In the genomic region with DNA sequence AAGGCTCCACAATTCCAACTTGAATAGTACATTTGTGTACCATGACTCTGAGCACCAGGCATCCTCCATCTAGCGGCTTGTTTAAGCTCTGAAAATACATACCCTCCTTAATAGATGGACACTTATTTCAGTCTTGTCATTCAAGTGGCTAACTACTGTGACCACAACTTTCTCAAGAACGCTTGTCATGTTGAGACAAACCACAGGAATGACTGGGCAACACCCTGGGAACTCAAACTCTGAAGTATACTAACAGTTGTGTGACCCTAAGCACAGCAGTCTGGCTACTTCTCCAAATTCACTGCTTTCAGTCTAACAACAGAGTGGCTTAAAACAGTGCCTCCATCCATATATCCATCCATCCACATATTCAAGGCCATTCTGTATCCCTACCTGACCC, we compare ENCODE assay signal across 21 mouse cellular contexts.
DNase-seq lines count a peak whose midpoint lies in the region; ATAC-seq and TF ChIP-seq lines count a peak whose summit lies in the region.
"Had no signal": no experiment of that assay in that cellular context is flagged by ENCODE, and none has a peak within 500 bp of the region (broad histone marks: within the 10 kb centered on the region; RNA-seq: fewer than 3 reads in every experiment).

No protein-coding gene starts in this region.

- TF ChIP-seq CTCF in C2C12 (IDR thresholded peaks at IDR 0.05; ENCODE audit: control insufficient read depth, insufficient read depth, insufficient read length) = no peak

- no peaks in the 10 kb centered on the region for H3K36me3 ChIP-seq in C2C12 (ENCODE audit: control insufficient read depth, insufficient read depth)
- H3K36me3 ChIP-seq: heart, embryonic 15.5 days; liver, embryonic 12.5 days; midbrain, embryonic 13.5 days; neural tube, embryonic 13.5 days had no signal

- intact Hi-C loops in heart, postnatal 25 days (cut with DNase I) = no loop called here

- ATAC-seq in granulocyte monocyte progenitor cell, adult 5-6 weeks (replicated peaks; ENCODE audit: poor library complexity, severe bottlenecking) = peak; percentile 63
- ATAC-seq in megakaryocyte, adult 5-6 weeks (ENCODE audit: poor library complexity, severe bottlenecking) = peak; percentile 51; the same call in 1 of the 2 replicates
- ATAC-seq: CD4-positive, CD25-positive, alpha-beta regulatory T cell, adult 4 months; forebrain, embryonic 13.5 days; liver, embryonic 12.5 days; midbrain, embryonic 13.5 days had no signal

- H3K79me3 ChIP-seq in C2C12 (ENCODE audit: low read depth) = no peaks in the 10 kb centered on the region

- no peak overlapping the region for H3ac ChIP-seq in C2C12 (ENCODE audit: control insufficient read depth, insufficient read length, low read depth)

- DNase-seq in 3134 (ENCODE audit: extremely low read depth, insufficient read length, low spot score) = peak; percentile 68
- no peak for DNase-seq in left cerebral cortex, adult 18-20 months (ENCODE audit: low spot score in 2 of 2)
- DNase-seq in right cerebral cortex, postnatal 36 days (ENCODE audit: low spot score in 2 of 2) = no peak
- DNase-seq in heart, postnatal 25 days (ENCODE audit: low spot score) = no peak
- DNase-seq: adrenal gland, postnatal 25 days; cerebellum, adult 11-12 months; cerebellum, postnatal 25 days; gastrocnemius, postnatal 25 days; kidney, adult 18-20 months; kidney, postnatal 25 days; spleen, adult 18-20 months; thymus, adult 18-20 months had no signal

- no peaks in the 10 kb centered on the region for H3K79me2 ChIP-seq in C2C12 (ENCODE audit: control insufficient read depth, insufficient read depth)

- H3K27me3 ChIP-seq in C2C12 (ENCODE audit: control insufficient read depth, insufficient read depth, insufficient read length) = no peaks in the 10 kb centered on the region
- H3K27me3 ChIP-seq: forebrain, embryonic 13.5 days; heart, embryonic 15.5 days; liver, embryonic 12.5 days; midbrain, embryonic 13.5 days; neural tube, embryonic 13.5 days had no signal

- no peak overlapping the region for H3K4me3 ChIP-seq in C2C12 (ENCODE audit: insufficient read depth, poor library complexity, severe bottlenecking)
- H3K4me3 ChIP-seq: forebrain, embryonic 13.5 days; heart, embryonic 15.5 days; liver, embryonic 12.5 days; midbrain, embryonic 13.5 days; neural tube, embryonic 13.5 days had no signal

TF ChIP-seq in C2C12, 6 proteins besides CTCF, POLR2A, EP300 and RAD21:
- TF ChIP-seq MAX (IDR thresholded peaks at IDR 0.05) = no peak
- peak; percentile 59 for TF ChIP-seq MYOD1 (IDR thresholded peaks at IDR 0.05; ENCODE audit: control insufficient read depth, insufficient read length, low read depth)
